Comparison of ENCODE assay signal across 31 mouse cellular contexts in the genomic region with DNA sequence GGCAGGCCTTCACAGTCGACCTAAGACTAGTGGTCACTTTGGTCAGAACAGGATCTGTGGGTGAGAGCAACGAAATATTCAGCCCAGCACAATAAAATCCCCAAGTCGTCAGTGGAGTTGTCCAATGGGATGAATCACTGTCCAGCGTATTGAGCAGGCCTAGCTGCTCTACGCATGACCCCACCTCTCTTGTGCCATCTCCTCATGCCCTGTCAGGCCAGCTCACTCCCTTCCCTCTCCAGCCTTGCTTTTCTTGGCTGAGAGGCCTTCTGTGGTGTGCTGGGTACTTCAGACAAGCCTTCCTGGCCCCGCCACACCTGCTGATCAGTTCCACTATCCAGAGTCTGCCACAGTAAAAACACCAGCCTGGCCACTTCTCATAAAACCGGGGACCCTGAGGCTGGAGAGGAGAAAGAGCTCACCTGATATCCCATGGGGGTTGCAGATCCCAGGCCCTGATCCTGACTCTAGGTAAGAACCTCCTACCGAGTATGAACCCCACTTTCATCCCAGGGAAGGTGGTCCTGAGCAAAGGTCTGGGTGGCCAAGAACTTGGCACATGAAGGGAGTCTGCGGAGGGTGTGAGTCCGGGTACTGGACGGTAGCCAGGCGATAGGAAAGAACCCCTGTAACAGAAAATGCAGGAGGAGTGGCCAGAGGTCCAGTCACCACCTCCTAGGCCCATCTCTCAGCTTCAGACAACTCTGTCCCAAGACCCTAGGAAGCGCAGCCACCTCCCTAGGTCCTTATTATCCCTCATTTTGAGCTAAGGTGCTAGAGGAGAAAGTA. TPM values are rescaled to one million over a fixed set of nuclear protein-coding genes. Genes with fewer than 3 reads are reported as not detected.
DNase-seq lines count a peak whose midpoint lies in the region; ATAC-seq and TF ChIP-seq lines count a peak whose summit lies in the region.
"Had no signal": no experiment of that assay in that cellular context is flagged by ENCODE, and none has a peak within 500 bp of the region (broad histone marks: within the 10 kb centered on the region; RNA-seq: fewer than 3 reads in every experiment).

No protein-coding gene starts in this region.

- H3K4me1 ChIP-seq in heart, embryonic 13.5 days = peaks cover 81% of the 10 kb centered on the region
- H3K4me1 ChIP-seq in heart, adult 2 months (ENCODE audit: control insufficient read depth, insufficient read depth, low read length) = peaks cover 17% of the 10 kb centered on the region

- TF ChIP-seq CTCF in heart, adult 2 months (IDR thresholded peaks at IDR 0.05) = no peak

- TF ChIP-seq POLR2A in heart, adult 2 months (IDR thresholded peaks at IDR 0.05; ENCODE audit: insufficient read depth, low read depth, low read length) = no peak

- peak; percentile 23 for DNase-seq in adrenal gland, postnatal 14 days
- DNase-seq in adrenal gland, adult (ENCODE audit: inconsistent age in 2 of 2, low spot score in 1 of 2) = no peak
- no peak for DNase-seq in heart, adult 2 months
- DNase-seq in lung, adult 18-20 months = peak; percentile 52 to 63
- DNase-seq in lung, postnatal 10 days = no peak
- peak; percentile 71 for DNase-seq in NIH3T3 (ENCODE audit: low read depth)
- DNase-seq in cerebellum, adult 9-10 months = no peak
- DNase-seq: adrenal gland, adult 2 months; cerebellum, adult 2 months; cerebellum, postnatal 25 days; gastrocnemius, postnatal 14 days; heart, adult 18-20 months; kidney, adult 8-10 months; kidney, postnatal 4 days; midbrain, embryonic 14.5 days; thymus, adult 2 months; thymus, postnatal 4 days had no signal

- no peaks in the 10 kb centered on the region for H3K36me3 ChIP-seq in heart, embryonic 13.5 days
- no peaks in the 10 kb centered on the region for H3K36me3 ChIP-seq in heart, adult 2 months (ENCODE audit: control insufficient read depth, insufficient read depth, low read length)
- H3K36me3 ChIP-seq: embryonic facial prominence, embryonic 10.5 days; embryonic facial prominence, embryonic 15.5 days; hindbrain, embryonic 12.5 days; intestine, embryonic 15.5 days; limb, embryonic 13.5 days had no signal

- peak overlapping the region; percentile 97 for H3K27ac ChIP-seq in heart, embryonic 13.5 days (replicated peaks)
- H3K27ac ChIP-seq in heart, adult 2 months = no peak overlapping the region; the same call in 1 of the 2 replicates
- H3K27ac ChIP-seq: embryonic facial prominence, embryonic 10.5 days; forebrain, embryonic 13.5 days; hindbrain, embryonic 12.5 days; hindbrain, postnatal 0 days; intestine, embryonic 15.5 days; kidney, postnatal 0 days; macrophage had no signal

- no peak for ATAC-seq in heart, embryonic 13.5 days (ENCODE audit: extremely low read depth, insufficient number of reproducible peaks, low FRiP score, low TSS enrichment)
- ATAC-seq: forebrain, embryonic 13.5 days; hindbrain, postnatal 0 days; intestine, embryonic 15.5 days had no signal

- 72% methylated on average over 13 of the region's 13 CpGs for WGBS in heart, embryonic 13.5 days
- 83% methylated on average over 13 of the region's 13 CpGs for WGBS in heart, adult 2 months

- H3K79me2 ChIP-seq in heart, adult 2 months (replicated peaks; ENCODE audit: control insufficient read depth, insufficient read depth, low read length) = no peaks in the 10 kb centered on the region

- intact Hi-C loops in heart, adult 2 months (cut with DNase I) = no loop called here

- no peak overlapping the region for H3K4me2 ChIP-seq in heart, embryonic 13.5 days
- H3K4me2 ChIP-seq: embryonic facial prominence, embryonic 15.5 days; forebrain, embryonic 13.5 days; hindbrain, embryonic 12.5 days; intestine, embryonic 15.5 days; liver, embryonic 11.5 days had no signal

- TF ChIP-seq EP300 in heart, adult 2 months (IDR thresholded peaks at IDR 0.05; ENCODE audit: insufficient read depth, low read depth, low read length) = no peak

- 0 out of 2 replicates have a peak, but pooled peaks cover 5% of the 10 kb centered on the region for H3K27me3 ChIP-seq in heart, embryonic 13.5 days (replicated peaks)
- H3K27me3 ChIP-seq in heart, adult 2 months (ENCODE audit: control insufficient read depth, insufficient read depth, low read length) = no peaks in the 10 kb centered on the region

- no peaks in the 10 kb centered on the region for H3K9me3 ChIP-seq in heart, embryonic 13.5 days
- H3K9me3 ChIP-seq: embryonic facial prominence, embryonic 10.5 days; embryonic facial prominence, embryonic 15.5 days; forebrain, embryonic 13.5 days; hindbrain, embryonic 12.5 days; intestine, embryonic 15.5 days; limb, embryonic 13.5 days had no signal

- no peak overlapping the region; the same call in 1 of the 2 replicates for H3K9ac ChIP-seq in heart, embryonic 13.5 days
- H3K9ac ChIP-seq in heart, adult 2 months (ENCODE audit: low read depth, low read length) = no peak overlapping the region
- H3K9ac ChIP-seq: embryonic facial prominence, embryonic 15.5 days; forebrain, embryonic 13.5 days; hindbrain, embryonic 12.5 days; intestine, embryonic 15.5 days; limb, embryonic 13.5 days had no signal

- no peak overlapping the region for H3K4me3 ChIP-seq in heart, embryonic 13.5 days
- no peak overlapping the region for H3K4me3 ChIP-seq in heart, adult 2 months
- H3K4me3 ChIP-seq: embryonic facial prominence, embryonic 10.5 days; embryonic facial prominence, embryonic 15.5 days; forebrain, embryonic 13.5 days; hindbrain, embryonic 12.5 days; intestine, embryonic 15.5 days; limb, embryonic 13.5 days had no signal

RNA-seq across cellular contexts. Expression of a gene that starts 7.3 kb away (rescaled TPM):
- total RNA-seq in adrenal gland, postnatal 14 days (2021) = 5.7 and 5.9 TPM in 2 replicates
- polyA plus RNA-seq in heart, embryonic 13.5 days (2015; fragmentation: Nextera tagmentation; extraction: Ambion mirVana) = 13.3 and 13.7 TPM in 2 replicates
- 10 to 100 TPM; 11.0 to 13.5 TPM for total RNA-seq in heart, adult 2 months (2021)
- polyA plus RNA-seq in heart, adult 2 months (2012; rRNA removed) = 9.3 and 12.7 TPM in 2 replicates
- total RNA-seq: megakaryocyte-erythroid progenitor cell, adult 5-6 weeks; MEL; monocyte, adult 5-6 weeks had no signal
- polyA plus RNA-seq: macrophage had no signal

Comparison
In these comparisons a context has a peak if more than half of its experiments do, and no peak if none do; other contexts are left out.
1. DNase-seq: peak in adrenal gland, postnatal 14 days (single experiment), lung, adult 18-20 months (2 of 2) and NIH3T3 (single experiment); none in adrenal gland, adult (0 of 2), heart, adult 2 months (0 of 2), lung, postnatal 10 days (single experiment) and cerebellum, adult 9-10 months (single experiment).